Comparison of ENCODE assay signal across 8 mouse cellular contexts in genomic region chr10:99241829-99242711, GRCm38 (mm10). TPM values are rescaled to one million over a fixed set of nuclear protein-coding genes. Genes with fewer than 3 reads are reported as not detected.
DNase-seq lines count a peak whose midpoint lies in the region; ATAC-seq lines count a peak whose summit lies in the region.

No protein-coding gene starts in this region.

- WGBS in neural tube, embryonic 15.5 days: 79% methylated on average over 16 of the region's 16 CpGs
- 35% methylated on average over 16 of the region's 16 CpGs for WGBS in intestine, embryonic 15.5 days
- WGBS in hindbrain, embryonic 16.5 days: 83% methylated on average over 16 of the region's 16 CpGs

- H3K36me3 ChIP-seq in neural tube, embryonic 15.5 days: no peaks in the 10 kb centered on the region
- no peaks in the 10 kb centered on the region for H3K36me3 ChIP-seq in intestine, embryonic 15.5 days
- no peaks in the 10 kb centered on the region for H3K36me3 ChIP-seq in hindbrain, embryonic 16.5 days (ENCODE audit: control insufficient read depth, insufficient read depth, low read length)

- no peaks in the 10 kb centered on the region for H3K9me3 ChIP-seq in neural tube, embryonic 15.5 days (replicated peaks)
- no peaks in the 10 kb centered on the region for H3K9me3 ChIP-seq in intestine, embryonic 15.5 days
- H3K9me3 ChIP-seq in hindbrain, embryonic 16.5 days (ENCODE audit: control insufficient read depth, low read length): no peaks in the 10 kb centered on the region

- DNase-seq in cerebellum, postnatal 25 days: peak; percentile 30 to 52
- no peak for DNase-seq in cerebellum, adult 9-11 months
- peak; percentile 34 for DNase-seq in neural tube, embryonic 10.5 days (ENCODE audit: extremely low spot score, low spot score)
- DNase-seq in mesoderm, embryonic 11.5 days (ENCODE audit: low read depth, low spot score): peak; percentile 59
- DNase-seq in testis, postnatal 14 days (ENCODE audit: low spot score): no peak

- ATAC-seq in neural tube, embryonic 15.5 days (ENCODE audit: low FRiP score): no peak
- 0 out of 2 replicates have a peak, but pooled peaks have one; percentile 24 for ATAC-seq in intestine, embryonic 15.5 days
- no peak for ATAC-seq in hindbrain, embryonic 16.5 days

- no peak overlapping the region for H3K9ac ChIP-seq in neural tube, embryonic 15.5 days (replicated peaks)
- no peak overlapping the region for H3K9ac ChIP-seq in intestine, embryonic 15.5 days
- no peak overlapping the region for H3K9ac ChIP-seq in hindbrain, embryonic 16.5 days (ENCODE audit: low read depth, low read length)

- no peak overlapping the region for H3K27ac ChIP-seq in neural tube, embryonic 15.5 days (replicated peaks)
- no peak overlapping the region for H3K27ac ChIP-seq in intestine, embryonic 15.5 days
- no peak overlapping the region for H3K27ac ChIP-seq in hindbrain, embryonic 16.5 days (ENCODE audit: low read depth, low read length)

- H3K4me3 ChIP-seq in neural tube, embryonic 15.5 days (replicated peaks): no peak overlapping the region
- H3K4me3 ChIP-seq in intestine, embryonic 15.5 days (replicated peaks): no peak overlapping the region
- no peak overlapping the region for H3K4me3 ChIP-seq in hindbrain, embryonic 16.5 days (ENCODE audit: low read length)

- no peak overlapping the region for H3K4me2 ChIP-seq in neural tube, embryonic 15.5 days
- H3K4me2 ChIP-seq in intestine, embryonic 15.5 days (replicated peaks): 0 out of 2 replicates have a peak overlapping the region, but pooled peaks have one; percentile 26
- no peak overlapping the region for H3K4me2 ChIP-seq in hindbrain, embryonic 16.5 days (ENCODE audit: low read length)

- H3K4me1 ChIP-seq in neural tube, embryonic 15.5 days: no peaks in the 10 kb centered on the region
- H3K4me1 ChIP-seq in intestine, embryonic 15.5 days (replicated peaks): peaks cover 6% of the 10 kb centered on the region
- no peaks in the 10 kb centered on the region for H3K4me1 ChIP-seq in hindbrain, embryonic 16.5 days (ENCODE audit: control insufficient read depth, insufficient read depth, low read depth, low read length)

- no peaks in the 10 kb centered on the region for H3K27me3 ChIP-seq in neural tube, embryonic 15.5 days (replicated peaks)
- H3K27me3 ChIP-seq in intestine, embryonic 15.5 days (replicated peaks): no peaks in the 10 kb centered on the region
- H3K27me3 ChIP-seq in hindbrain, embryonic 16.5 days (replicated peaks; ENCODE audit: control insufficient read depth, insufficient read depth, low read length): no peaks in the 10 kb centered on the region

RNA-seq across cellular contexts. Expression of gene Dusp6, which starts 21.0 kb away (rescaled TPM):
- 28.2 and 31.5 TPM in 2 replicates for polyA plus RNA-seq in neural tube, embryonic 15.5 days (2015; fragmentation: Nextera tagmentation; extraction: Ambion mirVana)
- polyA plus RNA-seq in intestine, embryonic 15.5 days (2015; fragmentation: Nextera tagmentation; extraction: Ambion mirVana): 33.5 and 38.1 TPM in 2 replicates
- 35.2 and 37.0 TPM in 2 replicates for polyA plus RNA-seq in hindbrain, embryonic 16.5 days (2015; fragmentation: Nextera tagmentation; extraction: Ambion mirVana)

Comparison
In these comparisons a context has a peak if more than half of its experiments do, and no peak if none do; other contexts are left out.
1. DNase-seq: peak in cerebellum, postnatal 25 days (2 of 2), neural tube, embryonic 10.5 days (single experiment) and mesoderm, embryonic 11.5 days (single experiment); none in cerebellum, adult 9-11 months (single experiment) and testis, postnatal 14 days (single experiment).